ENCODE assay signal across 8 mouse cellular contexts in genomic region chr12:116281427-116282281, GRCm38 (mm10). TPM values are rescaled to one million over a fixed set of nuclear protein-coding genes. Genes with fewer than 3 reads are reported as not detected.
DNase-seq lines count a peak whose midpoint lies in the region; ATAC-seq and TF ChIP-seq lines count a peak whose summit lies in the region.

No protein-coding gene starts in this region.

- H3K4me2 ChIP-seq in midbrain, embryonic 15.5 days, result peak overlapping the region; percentile 87

- peaks cover 3% of the 10 kb centered on the region; the same call in 1 of the 2 replicates for H3K4me1 ChIP-seq in kidney, adult 2 months (ENCODE audit: control insufficient read depth, insufficient read depth, low read length)
- H3K4me1 ChIP-seq in midbrain, embryonic 15.5 days, result peaks cover 11% of the 10 kb centered on the region

- H3K9ac ChIP-seq in midbrain, embryonic 15.5 days, result peak overlapping the region; percentile 89

- DNase-seq in 416B (ENCODE audit: low read depth) (peak; percentile 65), NIH3T3 (ENCODE audit: low read depth) (peak; percentile 30), liver (peak; percentile 70)
- peak; percentile 52 for DNase-seq in embryo, embryonic 10 days (ENCODE audit: low spot score)
- peak; percentile 30 for DNase-seq in kidney, adult 2 months
- peak; percentile 37 for DNase-seq in splenic B cell, adult 2 months (ENCODE audit: low read depth, low spot score)

- H3K27ac ChIP-seq in kidney, adult 2 months (ENCODE audit: insufficient read depth, low read depth, low read length), result peak overlapping the region; percentile 25
- H3K27ac ChIP-seq in midbrain, embryonic 15.5 days, result peak overlapping the region; percentile 99

- under 1% methylated on average over 55 of the region's 55 CpGs for WGBS in kidney, adult 2 months
- WGBS in midbrain, embryonic 15.5 days, result under 1% methylated on average over 55 of the region's 55 CpGs

- no peaks in the 10 kb centered on the region for H3K36me3 ChIP-seq in kidney, adult 2 months (ENCODE audit: control insufficient read depth, insufficient read depth, low read length)
- H3K36me3 ChIP-seq in midbrain, embryonic 15.5 days (replicated peaks), result no peaks in the 10 kb centered on the region
- H3K36me3 ChIP-seq in splenic B cell, adult 2 months (ENCODE audit: control insufficient read depth, insufficient read depth, low read length, poor library complexity, severe bottlenecking), result no peaks in the 10 kb centered on the region

- no peaks in the 10 kb centered on the region for H3K27me3 ChIP-seq in kidney, adult 2 months (replicated peaks; ENCODE audit: control insufficient read depth, insufficient read depth, low read length)
- no peaks in the 10 kb centered on the region for H3K27me3 ChIP-seq in midbrain, embryonic 15.5 days (replicated peaks)
- H3K27me3 ChIP-seq in splenic B cell, adult 2 months (ENCODE audit: control insufficient read depth, insufficient read depth, low read length, poor library complexity, severe bottlenecking), result no peaks in the 10 kb centered on the region

- peak; percentile 1; the same call in 1 of the 2 replicates for ATAC-seq in granulocyte monocyte progenitor cell, adult 5-6 weeks (replicated peaks; ENCODE audit: poor library complexity, severe bottlenecking)
- ATAC-seq in midbrain, embryonic 15.5 days (replicated peaks), result no peak

- peak overlapping the region; percentile 85 for H3K4me3 ChIP-seq in kidney, adult 2 months (ENCODE audit: insufficient read depth, low read depth, low read length)
- H3K4me3 ChIP-seq in midbrain, embryonic 15.5 days, result peak overlapping the region; percentile 80

- no peaks in the 10 kb centered on the region for H3K9me3 ChIP-seq in midbrain, embryonic 15.5 days

- TF ChIP-seq CTCF in kidney, adult 2 months (conservative IDR thresholded peaks at IDR 0.05; ENCODE audit: insufficient read depth, insufficient read length, low read depth, low read length), result no peak

- no peak for TF ChIP-seq POLR2A in kidney, adult 2 months (IDR thresholded peaks at IDR 0.05; ENCODE audit: low read depth, low read length)

RNA-seq across cellular contexts. Expression of gene Esyt2, which starts 0.7 kb away (rescaled TPM):
- total RNA-seq in granulocyte monocyte progenitor cell, adult 5-6 weeks (2014; fragmentation: Nextera tagmentation), result 29.1 and 32.8 TPM in 2 replicates
- 32.0 and 41.6 TPM in 2 replicates for total RNA-seq in granulocyte monocyte progenitor cell, adult 5-6 weeks (2017)
- polyA plus RNA-seq in kidney, adult 2 months (2012; rRNA removed), result 6.8 and 8.8 TPM in 2 replicates
- polyA plus RNA-seq in midbrain, embryonic 15.5 days (2015; fragmentation: Nextera tagmentation; extraction: Ambion mirVana), result 11.4 and 12.1 TPM in 2 replicates

RNA-seq across cellular contexts. Expression of gene Gm11027, which starts 6.5 kb away (rescaled TPM):
- total RNA-seq in granulocyte monocyte progenitor cell, adult 5-6 weeks (2014; fragmentation: Nextera tagmentation), result not detected in 2 replicates
- not detected in 2 replicates for total RNA-seq in granulocyte monocyte progenitor cell, adult 5-6 weeks (2017)
- polyA plus RNA-seq in kidney, adult 2 months (2012; rRNA removed), result not detected in 2 replicates
- polyA plus RNA-seq in midbrain, embryonic 15.5 days (2015; fragmentation: Nextera tagmentation; extraction: Ambion mirVana), result not detected in 2 replicates

RNA-seq across cellular contexts. Expression of gene Wdr60, which starts 18.8 kb away (rescaled TPM):
- 5.0 and 6.9 TPM in 2 replicates for total RNA-seq in granulocyte monocyte progenitor cell, adult 5-6 weeks (2014; fragmentation: Nextera tagmentation)
- 5.8 and 7.0 TPM in 2 replicates for total RNA-seq in granulocyte monocyte progenitor cell, adult 5-6 weeks (2017)
- 5.5 and 5.9 TPM in 2 replicates for polyA plus RNA-seq in kidney, adult 2 months (2012; rRNA removed)
- polyA plus RNA-seq in midbrain, embryonic 15.5 days (2015; fragmentation: Nextera tagmentation; extraction: Ambion mirVana), result 22.6 and 24.5 TPM in 2 replicates
